Mouse (Mus musculus) forebrain, embryonic 14.5 days (tissue): Measurements from ENCODE around the gene Plekha6. TPM values are rescaled to one million over a fixed set of nuclear protein-coding genes. Genes with fewer than 3 reads are reported as not detected.

Experiments
- ATAC-seq: fragments of 200-750 bp; cut with Nextera tagmentation; 2 replicates; pipeline ENCODE4 v1.8.0; 2017; ENCODE audit warnings: mild to moderate bottlenecking, moderate library complexity
- DNase-seq: peaks from one replicate; pipeline ENCODE4 v3.0.0-alpha.2; 2015; ENCODE audit warnings: low spot score
- H3K27ac ChIP-seq: fragments of 300-500 bp; sonication (generic); 2 replicates; pipeline ENCODE4 v1.5.1; 2014; ENCODE audit warnings: low read depth, mild to moderate bottlenecking, control low read depth, low read length, moderate library complexity
- H3K27me3 ChIP-seq: fragments of 300-500 bp; sonication (generic); replicated peaks from 2 replicates; pipeline ENCODE4 v1.6.1; 2014; ENCODE audit warnings: low read length, control low read depth, mixed read lengths; ENCODE audit not compliant: control insufficient read depth, insufficient read depth
- H3K36me3 ChIP-seq: fragments of 300-500 bp; sonication (generic); 2 replicates; pipeline ENCODE4 v1.6.1; 2014; ENCODE audit warnings: low read length, control low read depth; ENCODE audit not compliant: control insufficient read depth, insufficient read depth
- H3K4me1 ChIP-seq: fragments of 300-500 bp; sonication (generic); 2 replicates; pipeline ENCODE4 v1.6.1; 2014; ENCODE audit warnings: antibody characterized with exemption, low read length, control low read depth; ENCODE audit not compliant: control insufficient read depth, insufficient read depth
- H3K4me2 ChIP-seq: fragments of 300-500 bp; sonication (generic); 2 replicates; pipeline ENCODE4 v1.6.1; 2014; ENCODE audit warnings: mild to moderate bottlenecking, control low read depth, low read length
- H3K4me3 ChIP-seq: fragments of 300-500 bp; sonication (generic); 2 replicates; pipeline ENCODE4 v1.5.1; 2014; ENCODE audit warnings: low read depth, low read length, control low read depth
- H3K9ac ChIP-seq: fragments of 300-500 bp; sonication (generic); 2 replicates; pipeline ENCODE4 v1.6.1; 2014; ENCODE audit warnings: mild to moderate bottlenecking, low read length, control low read depth, moderate library complexity
- H3K9me3 ChIP-seq: fragments of 300-500 bp; sonication (generic); replicated peaks from 2 replicates; pipeline ENCODE4 v1.6.1; 2016; ENCODE audit warnings: low read length, control low read depth, mixed read lengths; ENCODE audit not compliant: control insufficient read depth
- WGBS: fragments of 180-500 bp; shearing (Covaris S2); extraction: QIAGEN DNeasy Blood & Tissue Kit; methylation state at CpG from one replicate; pipeline ENCODE4 v1.1.7; 2014; 5-methylcytosine and 5-hydroxymethylcytosine counted together
- polyA plus RNA-seq: library from polyadenylated mRNA; unstranded; fragments of >200 nt; fragmentation: Nextera tagmentation; extraction: Ambion mirVana; gene quantifications from 2 replicates; pipeline ENCODE4 v1.2.1, GENCODE M21; 2014

Plekha6 gene
- polyA plus RNA-seq, 1 experiment from 2014 or later = 7.3 TPM

- peaks cover 31% of the 10 kb centered on the region for H3K36me3 ChIP-seq
- no peak overlapping the region for H3K4me3 ChIP-seq
- no peak overlapping the region for H3K4me2 ChIP-seq
- WGBS = 69% methylated on average over 6 of the region's 6 CpGs
- H3K9me3 ChIP-seq = no peaks in the 10 kb centered on the region
- peaks cover 9% of the 10 kb centered on the region for H3K4me1 ChIP-seq
- H3K9ac ChIP-seq = no peak overlapping the region
- no peak overlapping the region for H3K27ac ChIP-seq
- ATAC-seq = no peak
- no peaks in the 10 kb centered on the region for H3K27me3 ChIP-seq
- DNase-seq = no peak
Observed at GRCm38 (mm10) chr1:133258694-133259093, 94.7 kb downstream of the Plekha6 start.

- Histone ChIP-seq H3K4me3 (no peak overlapping the region), H3K9ac (no peak overlapping the region), H3K4me2 (no peak overlapping the region), H3K4me1 (peaks cover 4% of the 10 kb centered on the region), H3K36me3 (peaks cover 47% of the 10 kb centered on the region), H3K9me3 (no peaks in the 10 kb centered on the region), H3K27me3 (no peaks in the 10 kb centered on the region), H3K27ac (no peak overlapping the region)
- ATAC-seq (no peak), DNase-seq (no peak)
- WGBS = 94% methylated on average over 6 of the region's 6 CpGs
Observed at GRCm38 (mm10) chr1:133262628-133263027, 98.6 kb downstream of the Plekha6 start.

DNA sequence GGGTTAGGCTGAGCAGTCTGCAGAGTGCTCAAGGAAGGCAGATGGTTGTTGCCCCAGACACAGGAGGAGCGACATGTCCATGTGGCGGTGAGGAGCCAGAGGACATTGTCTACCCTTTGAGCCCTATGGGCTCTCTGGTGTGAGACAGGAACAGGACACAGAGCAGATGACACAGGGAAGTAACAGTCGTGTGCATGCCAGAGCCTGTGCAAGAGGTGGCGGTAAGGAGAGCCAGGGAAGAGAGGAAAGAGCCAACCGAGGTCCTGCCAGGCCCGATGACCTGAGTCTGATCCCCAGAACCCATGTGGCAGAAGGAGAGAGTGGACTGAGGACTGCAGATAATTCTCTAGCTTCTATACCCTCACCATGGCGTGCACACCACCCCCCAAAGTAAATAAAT, 99.1 kb downstream of the Plekha6 start:
- H3K4me3 ChIP-seq = no peak overlapping the region
- peaks cover 9% of the 10 kb centered on the region for H3K4me1 ChIP-seq
- no peak for ATAC-seq
- H3K27ac ChIP-seq = no peak overlapping the region
- no peaks in the 10 kb centered on the region for H3K27me3 ChIP-seq
- 89% methylated on average over 7 of the region's 7 CpGs for WGBS
- H3K4me2 ChIP-seq = no peak overlapping the region
- H3K9me3 ChIP-seq = no peaks in the 10 kb centered on the region
- no peak for DNase-seq
- no peak overlapping the region for H3K9ac ChIP-seq
- peaks cover 47% of the 10 kb centered on the region for H3K36me3 ChIP-seq

GRCm38 (mm10) chr1:133264367-133264766, 100.4 kb downstream of the Plekha6 start:
- H3K4me1 ChIP-seq = peaks cover 13% of the 10 kb centered on the region
- peaks cover 47% of the 10 kb centered on the region for H3K36me3 ChIP-seq
- H3K4me2 ChIP-seq = no peak overlapping the region
- 80% methylated on average over 12 of the region's 12 CpGs for WGBS
- no peaks in the 10 kb centered on the region for H3K27me3 ChIP-seq
- no peak overlapping the region for H3K9ac ChIP-seq
- H3K27ac ChIP-seq = no peak overlapping the region
- ATAC-seq (no peak), DNase-seq (no peak)
- no peak overlapping the region for H3K4me3 ChIP-seq
- no peaks in the 10 kb centered on the region for H3K9me3 ChIP-seq

- Histone ChIP-seq H3K27me3 (no peaks in the 10 kb centered on the region), H3K9me3 (no peaks in the 10 kb centered on the region), H3K4me2 (no peak overlapping the region), H3K36me3 (peaks cover 46% of the 10 kb centered on the region), H3K27ac (no peak overlapping the region), H3K4me1 (peaks cover 13% of the 10 kb centered on the region), H3K9ac (no peak overlapping the region), H3K4me3 (no peak overlapping the region)
- ATAC-seq = no peak
- no peak for DNase-seq
- 76% methylated on average over 11 of the region's 11 CpGs for WGBS
Observed at GRCm38 (mm10) chr1:133265114-133265766, 101.2 kb downstream of the Plekha6 start.

DNA sequence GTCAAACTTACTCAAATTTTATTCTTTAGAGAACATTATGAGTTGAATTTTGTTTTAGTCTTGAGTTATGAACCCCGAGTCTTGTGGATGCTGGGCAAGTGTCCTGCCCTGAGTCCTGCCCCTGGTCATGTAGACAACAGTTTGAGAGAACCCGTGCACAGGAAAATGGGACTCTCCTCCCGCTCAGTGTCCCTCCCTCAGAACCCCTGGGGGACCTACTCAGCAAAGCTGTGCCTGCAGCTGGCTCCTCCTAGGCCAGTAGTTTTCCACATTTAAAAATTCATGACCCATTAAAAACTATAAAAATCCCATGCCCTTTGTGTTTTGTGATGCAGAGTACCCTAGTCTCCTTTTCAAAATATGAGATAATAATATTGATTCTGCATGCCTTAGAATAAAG, 103.1 kb downstream of the Plekha6 start:
- DNase-seq = no peak
- peaks cover 13% of the 10 kb centered on the region for H3K4me1 ChIP-seq
- ATAC-seq = no peak
- no peak overlapping the region for H3K4me3 ChIP-seq
- no peaks in the 10 kb centered on the region for H3K27me3 ChIP-seq
- H3K9ac ChIP-seq = no peak overlapping the region
- 64% methylated on average over 3 of the region's 3 CpGs for WGBS
- H3K9me3 ChIP-seq = no peaks in the 10 kb centered on the region
- H3K27ac ChIP-seq = no peak overlapping the region
- H3K4me2 ChIP-seq = no peak overlapping the region
- H3K36me3 ChIP-seq = peaks cover 51% of the 10 kb centered on the region

- H3K4me2 ChIP-seq = no peak overlapping the region
- peaks cover 13% of the 10 kb centered on the region for H3K4me1 ChIP-seq
- peak overlapping the region; percentile 36; the same call in 1 of the 2 replicates for H3K9ac ChIP-seq
- H3K36me3 ChIP-seq = peaks cover 47% of the 10 kb centered on the region
- no peak overlapping the region for H3K4me3 ChIP-seq
- ATAC-seq (peak; percentile 71), DNase-seq (peak; percentile 56)
- WGBS = 9% methylated on average over 10 of the region's 10 CpGs
- peak overlapping the region; percentile 44; the same call in 1 of the 2 replicates for H3K27ac ChIP-seq
- no peaks in the 10 kb centered on the region for H3K27me3 ChIP-seq
- H3K9me3 ChIP-seq = no peaks in the 10 kb centered on the region
Observed at GRCm38 (mm10) chr1:133267813-133268492, 103.9 kb downstream of the Plekha6 start.

GRCm38 (mm10) chr1:133268503-133268902, 104.5 kb downstream of the Plekha6 start:
- peaks cover 13% of the 10 kb centered on the region for H3K4me1 ChIP-seq
- no peaks in the 10 kb centered on the region for H3K9me3 ChIP-seq
- H3K4me3 ChIP-seq = no peak overlapping the region
- H3K36me3 ChIP-seq = peaks cover 45% of the 10 kb centered on the region
- H3K27me3 ChIP-seq = no peaks in the 10 kb centered on the region
- peak overlapping the region; percentile 44; the same call in 1 of the 2 replicates for H3K27ac ChIP-seq
- no peak overlapping the region for H3K9ac ChIP-seq
- ATAC-seq (peak; percentile 55), DNase-seq (no peak)
- H3K4me2 ChIP-seq = no peak overlapping the region
- WGBS = 71% methylated on average over 3 of the region's 3 CpGs

DNA sequence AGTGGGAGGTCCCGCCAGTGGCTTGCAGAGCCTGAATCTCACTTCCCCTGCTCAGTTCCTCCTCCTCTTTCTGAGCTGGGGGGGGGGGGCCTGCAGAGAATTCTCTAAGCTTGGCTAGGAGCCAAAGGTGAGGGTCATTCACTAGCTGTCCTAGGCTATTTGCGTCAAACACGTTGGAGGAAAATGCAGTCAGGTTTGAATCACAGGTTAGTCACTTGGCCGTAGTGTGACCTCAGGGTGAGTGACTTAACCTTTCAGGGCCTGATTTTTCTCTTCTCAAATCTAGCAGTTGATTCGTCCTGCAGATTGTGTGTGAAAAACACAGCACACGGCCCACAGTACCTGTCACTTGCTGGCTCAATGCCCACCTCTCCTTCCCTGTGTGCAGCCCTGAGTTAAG, 106.3 kb downstream of the Plekha6 start:
- no peaks in the 10 kb centered on the region for H3K27me3 ChIP-seq
- no peaks in the 10 kb centered on the region for H3K9me3 ChIP-seq
- H3K4me1 ChIP-seq = peaks cover 13% of the 10 kb centered on the region
- no peak overlapping the region for H3K9ac ChIP-seq
- 49% methylated on average over 6 of the region's 6 CpGs for WGBS
- no peak for DNase-seq
- ATAC-seq = no peak
- H3K4me3 ChIP-seq = no peak overlapping the region
- H3K36me3 ChIP-seq = peaks cover 51% of the 10 kb centered on the region
- no peak overlapping the region for H3K4me2 ChIP-seq
- H3K27ac ChIP-seq = no peak overlapping the region
